Mouse (Mus musculus) myocyte (in vitro differentiated cells): Measurements from ENCODE around the gene Zcchc13. TPM values are rescaled to one million over a fixed set of nuclear protein-coding genes. Genes with fewer than 3 reads are reported as not detected.

ENCODE experiments used
- H3K27me3 ChIP-seq: one replicate; pipeline ENCODE4 v1.6.1; 2011; ENCODE audit not compliant: control insufficient read depth, insufficient read depth, insufficient read length
- H3K36me3 ChIP-seq: one replicate; pipeline ENCODE4 v1.6.1; 2011; ENCODE audit not compliant: control insufficient read depth, insufficient read depth
- H3K4me2 ChIP-seq: one replicate; pipeline ENCODE4 v1.6.1; 2011; ENCODE audit warnings: low read depth, control low read depth
- H3K4me3 ChIP-seq: one replicate; pipeline ENCODE4 v1.5.1; 2011; ENCODE audit warnings: mild to moderate bottlenecking, control low read depth, moderate library complexity
- H3K79me2 ChIP-seq: one replicate; pipeline ENCODE4 v1.6.1; 2011; ENCODE audit not compliant: control insufficient read depth, insufficient read depth
- H3ac ChIP-seq: one replicate; pipeline ENCODE4 v1.6.1; 2011; ENCODE audit not compliant: control insufficient read depth, insufficient read length
- CEBPB ChIP-seq: IDR thresholded peaks from 2 replicates; pipeline ENCODE4 v1.6.1; 2011; ENCODE audit warnings: mild to moderate bottlenecking, moderate library complexity; ENCODE audit not compliant: poor library complexity, insufficient read depth, severe bottlenecking
- E2F4 ChIP-seq: IDR thresholded peaks from one replicate; pipeline ENCODE4 v1.6.1; 2011; ENCODE audit warnings: mild to moderate bottlenecking, control low read depth, moderate library complexity; ENCODE audit not compliant: insufficient read depth
- MAX ChIP-seq: IDR thresholded peaks from one replicate; pipeline ENCODE4 v1.6.1; 2011; ENCODE audit warnings: low read depth, mild to moderate bottlenecking, control low read depth
- MYOD1 ChIP-seq, 3 experiments: IDR thresholded peaks; one replicate each; pipeline ENCODE4 v1.6.1; 2011; ENCODE audit warnings: control low read depth in 2 of 3, low read depth in 2 of 3, mild to moderate bottlenecking in 2 of 3, moderate library complexity in 1 of 3; ENCODE audit not compliant: insufficient read length in 2 of 3, control insufficient read depth in 1 of 3
- MYOG ChIP-seq, 3 experiments: IDR thresholded peaks; one replicate each; pipeline ENCODE4 v1.6.1; 2011; ENCODE audit warnings: control low read depth in 2 of 3, low read depth in 2 of 3, mild to moderate bottlenecking in 2 of 3; ENCODE audit not compliant: insufficient read length in 2 of 3, control insufficient read depth in 1 of 3, insufficient read depth in 1 of 3
- POLR2A ChIP-seq: IDR thresholded peaks from one replicate; pipeline ENCODE4 v1.6.1; 2011; ENCODE audit warnings: low read depth, mild to moderate bottlenecking, control low read depth, moderate library complexity; ENCODE audit not compliant: insufficient read length
- POLR2AphosphoS2 ChIP-seq: IDR thresholded peaks from one replicate; pipeline ENCODE4 v1.6.1; 2011; ENCODE audit warnings: low read depth, control low read depth; ENCODE audit not compliant: insufficient read length
- REST ChIP-seq: IDR thresholded peaks from one replicate; pipeline ENCODE4 v1.6.1; 2011; ENCODE audit warnings: mild to moderate bottlenecking, control low read depth, moderate library complexity; ENCODE audit not compliant: insufficient read depth, insufficient read length
- SRF ChIP-seq: IDR thresholded peaks from one replicate; pipeline ENCODE4 v1.6.1; 2011; ENCODE audit warnings: low read depth; ENCODE audit not compliant: control insufficient read depth, insufficient read length
- TCF12 ChIP-seq: IDR thresholded peaks from one replicate; pipeline ENCODE4 v1.6.1; 2011; ENCODE audit warnings: mild to moderate bottlenecking, control low read depth; ENCODE audit not compliant: poor library complexity, insufficient read depth, severe bottlenecking
- TCF3 ChIP-seq: IDR thresholded peaks from one replicate; pipeline ENCODE4 v1.6.1; 2011; ENCODE audit warnings: low read depth, control low read depth; ENCODE audit not compliant: insufficient read length
- USF1 ChIP-seq: IDR thresholded peaks from one replicate; pipeline ENCODE4 v1.6.1; 2011; ENCODE audit warnings: low read depth, mild to moderate bottlenecking, control low read depth, moderate library complexity
- polyA plus RNA-seq: library from polyadenylated mRNA; unstranded; fragments of >200 nt; fragmentation: generic; extraction: Trizol; gene quantifications from one replicate; pipeline ENCODE4 v1.2.1, GENCODE M21; 2012; ENCODE audit warnings: missing spikeins

Gene Zcchc13
- polyA plus RNA-seq, 1 experiment = not detected

DNA sequence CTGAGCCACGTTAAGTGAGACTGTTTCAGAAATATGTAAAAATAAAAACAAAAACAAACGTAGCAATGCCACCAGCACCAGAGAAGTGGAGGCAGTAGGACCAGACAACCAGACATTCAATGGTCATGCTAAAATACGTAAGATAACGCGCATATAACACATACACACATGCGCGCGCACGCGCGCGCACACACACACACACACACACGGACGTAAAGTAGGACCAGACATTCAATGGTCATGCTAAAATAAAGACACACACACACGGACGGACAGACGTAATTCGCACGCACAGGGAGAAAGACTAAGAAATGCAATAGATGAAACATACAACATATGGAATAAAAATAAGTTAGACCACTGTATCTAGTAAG lies 14.2 kb upstream of the Zcchc13 start:
- Histone ChIP-seq H3K4me3 (peak overlapping the region; percentile 60), H3K36me3 (peaks cover 13% of the 10 kb centered on the region), H3K27me3 (no peaks in the 10 kb centered on the region), H3ac (peak overlapping the region; percentile 37), H3K79me2 (peaks cover 58% of the 10 kb centered on the region), H3K4me2 (peak overlapping the region; percentile 94)
- no peak for TF ChIP-seq SRF
- no peak for TF ChIP-seq TCF12
- TF ChIP-seq MAX = no peak
- TF ChIP-seq MYOD1 (IDR thresholded peaks at IDR 0.05; ENCODE audit: control insufficient read depth in 1 of 3, insufficient read length in 2 of 3, low read depth in 2 of 3) = no peak
- no peak for TF ChIP-seq E2F4
- TF ChIP-seq MYOG (IDR thresholded peaks at IDR 0.05; ENCODE audit: control insufficient read depth in 1 of 3, insufficient read depth in 1 of 3, insufficient read length in 2 of 3, low read depth in 2 of 3) = no peak
- TF ChIP-seq POLR2AphosphoS2 = peak; percentile 36
- no peak for TF ChIP-seq TCF3
- TF ChIP-seq POLR2A = peak; percentile 30
- no peak for TF ChIP-seq REST
- TF ChIP-seq USF1 = no peak
- TF ChIP-seq CEBPB = no peak

DNA sequence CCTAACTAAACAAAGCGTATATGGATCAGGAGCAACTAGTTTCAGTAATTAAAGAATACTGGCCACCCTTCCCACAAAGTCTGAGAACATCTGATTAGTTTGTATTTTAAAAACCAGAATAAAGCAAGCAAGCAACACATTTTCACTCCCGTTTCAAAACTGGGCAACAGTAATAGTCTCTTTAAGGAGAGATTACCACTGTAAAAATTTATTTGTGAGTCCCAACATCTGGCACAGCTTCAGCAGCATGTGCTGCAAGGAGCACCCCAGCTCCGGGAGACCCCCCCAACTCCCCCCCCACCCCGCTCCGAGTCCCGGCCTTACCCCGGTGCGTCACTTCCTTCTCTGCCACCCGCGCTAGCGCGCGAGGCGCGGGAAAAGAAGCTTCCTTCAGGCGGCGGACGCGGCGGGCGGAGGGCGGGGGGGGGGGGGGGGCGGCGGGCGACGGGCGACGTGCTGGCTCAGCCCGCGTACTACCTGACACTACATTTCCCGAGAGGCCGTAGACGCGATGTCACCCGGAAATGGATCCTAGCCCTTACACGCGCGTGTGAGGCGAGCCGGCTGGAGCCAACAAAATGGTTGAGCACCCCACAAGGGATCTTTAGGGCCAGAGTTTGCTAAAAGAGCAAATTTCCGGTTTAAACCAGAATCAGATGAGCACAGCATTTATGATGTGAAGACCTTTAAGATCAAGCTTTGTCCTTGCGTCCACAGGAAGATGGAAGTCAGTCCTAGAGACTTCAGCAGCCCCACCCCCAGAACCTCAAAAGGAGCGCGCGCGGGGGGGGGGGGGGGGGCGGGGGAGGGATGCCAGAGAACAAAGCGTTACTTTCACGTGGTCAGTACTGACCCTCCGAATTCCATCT lies 13.6 kb upstream of the Zcchc13 start:
- H3K36me3 ChIP-seq = peaks cover 13% of the 10 kb centered on the region
- H3K79me2 ChIP-seq = peaks cover 65% of the 10 kb centered on the region
- TF ChIP-seq USF1 (peak; percentile 16), TCF12 (no peak), MYOG (IDR thresholded peaks at IDR 0.05; ENCODE audit: control insufficient read depth in 1 of 3, insufficient read depth in 1 of 3, insufficient read length in 2 of 3, low read depth in 2 of 3) (no peak), E2F4 (peak; percentile 62)
- peak overlapping the region; percentile 98 for H3K4me2 ChIP-seq
- H3ac ChIP-seq = peak overlapping the region; percentile 37
- peak overlapping the region; percentile 60 for H3K4me3 ChIP-seq
- H3K27me3 ChIP-seq = no peaks in the 10 kb centered on the region

DNA sequence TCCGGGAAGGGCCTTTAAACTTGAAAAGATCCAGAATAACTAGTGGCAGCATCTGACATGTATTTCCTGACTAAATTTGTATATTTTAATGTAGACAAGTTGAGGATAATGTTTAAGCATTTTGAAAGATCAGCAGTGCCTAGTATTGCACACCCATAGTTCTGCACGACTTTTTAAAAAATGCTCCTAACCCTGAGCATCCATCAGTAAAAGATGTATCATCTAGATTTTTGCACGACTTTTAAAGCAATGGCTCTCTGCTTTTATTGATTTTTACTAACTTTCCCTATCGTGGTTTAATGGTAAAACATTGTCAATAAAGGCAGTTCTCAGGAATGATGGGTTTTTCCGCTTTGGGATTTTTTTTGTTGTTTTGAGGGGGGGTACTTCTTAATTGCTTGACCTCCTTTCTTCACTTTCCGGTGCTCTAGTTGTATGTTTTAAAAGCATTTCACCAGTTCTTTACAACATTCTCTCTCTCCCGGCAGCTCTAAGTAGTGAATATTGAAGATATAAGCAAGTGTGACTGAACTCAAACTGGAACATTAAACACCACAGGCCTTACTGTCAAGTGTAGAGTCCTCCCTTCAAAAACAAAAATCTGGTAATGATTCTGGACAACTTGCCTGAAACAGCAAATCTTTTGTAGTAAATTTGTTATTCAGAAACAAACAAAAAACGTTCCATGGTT lies 12.8 kb upstream of the Zcchc13 start:
- H3K4me3 ChIP-seq = peak overlapping the region; percentile 60
- peak overlapping the region; percentile 98 for H3K4me2 ChIP-seq
- TF ChIP-seq MYOD1 (IDR thresholded peaks at IDR 0.05; ENCODE audit: control insufficient read depth in 1 of 3, insufficient read length in 2 of 3, low read depth in 2 of 3) (no peak), TCF3 (no peak), POLR2AphosphoS2 (no peak), MAX (no peak), CEBPB (no peak), USF1 (no peak), MYOG (IDR thresholded peaks at IDR 0.05; ENCODE audit: control insufficient read depth in 1 of 3, insufficient read depth in 1 of 3, insufficient read length in 2 of 3, low read depth in 2 of 3) (no peak), E2F4 (no peak), REST (no peak), POLR2A (no peak), TCF12 (no peak), SRF (no peak)
- H3K27me3 ChIP-seq = no peaks in the 10 kb centered on the region
- H3ac ChIP-seq = no peak overlapping the region
- peaks cover 13% of the 10 kb centered on the region for H3K36me3 ChIP-seq
- H3K79me2 ChIP-seq = peaks cover 66% of the 10 kb centered on the region

GRCm38 (mm10) chrX:103621799-103622198 lies 8.6 kb upstream of the Zcchc13 start:
- no peak for TF ChIP-seq CEBPB
- no peak for TF ChIP-seq MAX
- TF ChIP-seq TCF3 = no peak
- no peak for TF ChIP-seq E2F4
- no peak for TF ChIP-seq MYOG (IDR thresholded peaks at IDR 0.05; ENCODE audit: control insufficient read depth in 1 of 3, insufficient read depth in 1 of 3, insufficient read length in 2 of 3, low read depth in 2 of 3)
- no peak for TF ChIP-seq SRF
- TF ChIP-seq MYOD1 (IDR thresholded peaks at IDR 0.05; ENCODE audit: control insufficient read depth in 1 of 3, insufficient read length in 2 of 3, low read depth in 2 of 3) = no peak
- TF ChIP-seq POLR2AphosphoS2 = no peak
- no peak for TF ChIP-seq TCF12
- no peak for TF ChIP-seq REST
- Histone ChIP-seq H3K27me3 (no peaks in the 10 kb centered on the region), H3K4me3 (peak overlapping the region; percentile 44), H3K4me2 (peak overlapping the region; percentile 97), H3K79me2 (peaks cover 38% of the 10 kb centered on the region), H3K36me3 (no peaks in the 10 kb centered on the region), H3ac (no peak overlapping the region)
